Mouse (Mus musculus): ENCODE results near the gene Lcn10. TPM values are rescaled to one million over a fixed set of nuclear protein-coding genes. Genes with fewer than 3 reads are reported as not detected.
"Not testable (repeated sequence)": the region's sequence is repeated elsewhere in the genome, so short reads cannot be mapped to it uniquely, and the experiment has no call there.

Gene Lcn10
- not detected for total RNA-seq (2021)
- not detected in 2 replicates for polyA plus RNA-seq (2012; rRNA removed)
- long read RNA-seq: 0 reads

DNA sequence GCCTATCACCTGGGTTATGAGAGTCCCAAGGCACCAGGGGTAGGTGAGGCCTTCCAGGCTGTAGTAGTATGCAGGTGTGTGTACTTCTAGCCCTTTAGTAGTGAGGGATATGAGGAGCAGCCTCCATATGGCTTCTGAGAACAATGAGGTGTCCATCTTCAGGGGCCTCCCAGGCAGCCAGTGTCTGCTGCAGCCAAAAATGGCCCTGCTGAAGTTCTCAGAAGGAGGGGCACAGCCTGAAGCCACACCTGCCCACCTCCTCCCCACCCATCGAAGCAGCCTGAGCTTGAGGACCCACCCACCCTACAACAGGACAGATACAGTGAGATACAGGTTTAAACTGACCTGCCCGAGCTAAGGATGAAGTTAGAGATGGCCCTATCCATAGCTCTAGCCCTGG, at the start of gene Lcn10:
TSS of gene Lcn10 (plus strand) at position 301 of the 400 bp plus-strand sequence.
- DNase-seq: no peak

GRCm38 (mm10) chr2:25633616-25634015, 48.9 kb upstream of the Lcn10 start:
- DNase-seq: peak; percentile 80

DNA sequence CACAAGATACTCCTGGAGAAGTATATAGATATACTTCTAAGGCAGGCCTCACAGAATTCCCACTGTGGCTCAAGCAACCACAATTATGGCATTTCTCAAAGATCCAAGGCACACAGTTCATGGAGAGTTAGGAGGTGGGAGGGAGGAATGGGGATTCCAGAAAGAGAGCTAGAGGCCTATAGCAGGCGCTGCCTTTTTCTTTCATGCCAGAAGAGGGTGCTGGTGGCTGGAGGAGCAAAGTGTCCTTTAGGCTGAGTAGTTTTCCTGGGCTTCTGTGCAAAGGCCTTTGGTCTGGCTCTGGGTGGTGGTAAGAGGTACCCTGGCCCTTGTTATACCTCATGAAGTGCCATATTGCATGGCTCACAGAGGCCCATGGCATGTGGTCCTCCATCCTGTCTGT, 48.5 kb upstream of the Lcn10 start:
- peak; percentile 65 for DNase-seq

DNA sequence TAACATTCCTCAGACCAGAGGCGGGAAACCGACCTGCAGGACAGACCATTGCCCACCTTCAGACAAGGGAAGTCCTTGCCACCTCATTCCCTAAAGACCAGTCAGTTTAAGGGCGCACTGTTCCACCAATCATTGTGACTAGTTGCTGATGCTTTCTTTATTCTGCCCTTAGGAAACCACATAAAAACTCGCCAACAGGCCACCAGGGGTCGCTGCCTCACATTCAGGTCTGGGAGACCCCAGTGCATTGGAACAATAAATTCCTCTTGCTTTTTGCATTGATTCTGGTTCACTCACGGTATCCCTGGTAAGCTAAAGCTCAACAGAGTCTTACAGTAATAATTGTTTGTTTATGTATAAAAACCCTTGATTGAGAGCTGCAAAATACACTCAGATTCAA, 42.6 kb upstream of the Lcn10 start:
- no peak for DNase-seq

DNA sequence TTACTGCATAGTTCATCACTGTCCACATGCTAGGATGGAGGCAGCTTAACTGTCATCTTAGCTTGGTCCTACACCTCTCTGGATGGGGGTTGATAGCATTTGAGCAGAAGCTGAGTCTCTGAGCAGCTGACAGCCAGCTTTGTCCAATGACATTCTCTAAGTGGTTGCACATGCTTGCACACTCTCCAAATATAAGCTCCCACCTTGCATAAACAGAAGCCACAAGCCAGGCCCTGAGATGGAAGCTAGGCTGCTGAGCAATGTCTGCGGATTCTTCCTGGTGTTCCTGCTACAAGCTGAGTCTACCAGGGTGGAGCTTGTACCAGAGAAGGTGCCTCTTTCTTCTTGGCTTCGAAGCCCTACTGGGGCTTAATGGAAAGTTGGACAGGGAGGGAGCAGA, 29.6 kb upstream of the Lcn10 start, which contains the start of gene Lcn8:
TSS of gene Lcn8 (plus strand) at position 219 of the 400 bp plus-strand sequence.
- DNase-seq: no peak

DNA sequence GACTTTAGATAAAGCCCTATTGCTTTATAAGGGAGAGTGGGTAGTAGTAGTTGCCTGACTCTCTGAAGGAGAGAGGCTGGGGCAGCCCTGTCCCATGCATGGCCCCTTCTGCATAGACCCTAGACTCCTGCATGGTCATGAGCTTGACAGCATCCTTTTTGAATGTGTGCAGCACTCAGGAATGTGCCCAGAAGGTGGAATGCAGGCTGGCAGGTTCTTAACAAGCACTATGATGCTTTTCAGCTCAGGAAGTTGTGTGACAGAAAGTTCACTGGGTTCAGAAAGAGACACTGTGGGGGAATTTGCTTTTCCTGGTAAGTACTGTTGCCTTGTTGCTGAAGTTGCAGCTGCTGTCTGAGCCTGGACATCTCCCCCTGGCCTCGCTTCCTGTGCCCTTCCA, 28.0 kb upstream of the Lcn10 start:
- DNase-seq: no peak

- DNase-seq: no peak
Observed at GRCm38 (mm10) chr2:25656691-25657090, 25.8 kb upstream of the Lcn10 start.

GRCm38 (mm10) chr2:25657246-25657645, 25.3 kb upstream of the Lcn10 start:
- DNase-seq: peak; percentile 64

- no peak for DNase-seq
Observed at GRCm38 (mm10) chr2:25657652-25658051, 24.9 kb upstream of the Lcn10 start, which contains the start of gene Lcn5. Lcn5 (plus strand) TSS chr2:25657952.

GRCm38 (mm10) chr2:25660279-25660678, 22.2 kb upstream of the Lcn10 start:
- peak; percentile 61 for DNase-seq

DNA sequence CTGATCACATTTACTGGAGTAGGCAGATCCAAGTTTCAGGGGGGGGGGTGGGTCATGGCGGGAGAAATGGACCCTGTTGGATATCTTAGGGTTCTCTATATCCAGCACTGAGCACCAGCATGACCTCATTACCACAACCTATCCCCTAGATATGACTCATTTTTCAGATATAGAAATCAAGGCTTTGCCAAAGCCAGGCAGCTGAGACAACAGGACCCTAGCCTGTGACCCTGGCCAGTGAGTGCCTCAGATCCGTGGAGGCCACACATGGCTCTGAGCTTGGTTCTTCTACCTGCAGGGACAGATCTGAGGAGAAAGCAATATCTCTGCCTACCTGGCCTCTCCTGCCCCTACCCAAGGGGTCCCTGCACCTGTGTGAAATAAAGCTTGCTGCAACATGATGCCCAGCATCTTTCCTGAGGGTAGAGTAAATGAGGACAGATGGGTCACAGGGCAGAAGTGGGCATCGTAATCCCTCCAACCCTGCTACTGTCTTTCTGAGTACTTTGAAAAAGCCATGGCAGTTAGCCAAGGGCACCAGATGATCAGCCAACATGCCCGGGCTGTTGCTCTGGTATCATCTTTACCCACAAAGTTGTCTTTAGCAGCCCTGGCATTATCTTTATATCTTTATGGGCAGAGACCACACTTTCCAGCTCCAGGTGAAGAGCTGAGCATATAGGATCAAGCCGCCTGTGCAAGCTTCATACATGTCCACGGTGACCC, 21.1 kb upstream of the Lcn10 start:
- peak; percentile 54 for DNase-seq

DNA sequence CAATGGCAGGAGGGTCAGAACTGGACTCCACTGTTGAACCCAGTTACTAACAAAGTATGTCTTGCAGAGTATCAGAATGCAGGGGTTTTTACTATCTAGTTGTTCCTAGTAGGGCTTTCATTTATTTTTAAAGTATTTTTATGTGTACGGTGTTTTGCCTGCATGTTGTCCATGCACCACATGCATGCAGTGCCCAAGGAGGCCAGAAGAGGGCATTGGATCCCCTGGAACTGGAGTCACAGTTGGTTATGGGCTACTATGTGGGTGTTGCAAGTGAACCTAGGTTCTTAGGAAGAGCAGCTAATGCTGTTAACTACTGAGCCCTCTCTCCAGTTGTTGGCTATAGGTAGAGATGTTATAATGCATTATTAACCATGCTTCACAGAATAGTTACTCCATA, 19.0 kb upstream of the Lcn10 start:
- DNase-seq: peak; percentile 80

DNA sequence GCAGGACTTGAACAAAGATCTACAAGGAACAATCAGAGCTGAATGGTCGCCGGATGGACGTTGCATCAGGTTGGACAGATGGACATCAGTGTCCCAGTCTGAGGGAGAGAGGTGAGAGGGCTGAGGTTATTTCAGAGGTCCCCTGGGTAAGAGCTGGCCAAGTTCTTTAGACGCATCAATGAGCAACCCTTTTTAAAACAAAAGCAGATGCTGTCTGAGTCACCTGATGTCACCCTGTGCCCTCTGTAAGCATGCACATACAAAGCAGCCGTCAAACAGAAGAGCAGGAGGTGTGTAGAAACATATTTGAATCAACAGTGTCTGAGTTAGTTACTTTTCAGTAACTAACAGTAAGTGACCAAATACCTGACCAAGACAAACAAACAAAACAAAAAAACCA, 18.4 kb upstream of the Lcn10 start:
- DNase-seq: no peak

- DNase-seq: no peak
Observed at GRCm38 (mm10) chr2:25666516-25666915, 16.0 kb upstream of the Lcn10 start.

GRCm38 (mm10) chr2:25676486-25676885, 6.0 kb upstream of the Lcn10 start, which contains the start of gene Lcn6:
Lcn6 (plus strand) TSS chr2:25676786.
- DNase-seq: no peak

- no peak for DNase-seq
Observed at GRCm38 (mm10) chr2:25679559-25679958, 3.0 kb upstream of the Lcn10 start.

DNA sequence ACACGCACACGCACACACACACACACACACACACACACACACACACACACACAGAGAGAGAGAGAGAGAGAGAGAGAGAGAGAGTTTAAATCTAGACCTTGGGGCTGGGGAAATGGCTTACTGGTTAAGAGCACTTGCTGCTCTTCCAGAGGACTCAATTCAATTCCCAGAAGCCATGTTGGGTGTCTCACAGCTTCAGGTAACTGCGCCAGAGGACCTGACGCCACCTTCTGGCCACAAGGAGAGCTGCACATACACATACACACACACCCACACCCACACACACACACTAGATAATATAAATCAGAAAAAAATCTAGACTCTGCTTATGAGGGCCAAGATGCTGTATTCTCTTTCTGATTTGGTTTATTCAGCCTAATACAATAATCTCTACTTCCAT, 4.4 kb downstream of the Lcn10 start:
- no peak for DNase-seq

- peak; percentile 71 for DNase-seq
Observed at GRCm38 (mm10) chr2:25694605-25695004, 12.1 kb downstream of the Lcn10 start.

DNA sequence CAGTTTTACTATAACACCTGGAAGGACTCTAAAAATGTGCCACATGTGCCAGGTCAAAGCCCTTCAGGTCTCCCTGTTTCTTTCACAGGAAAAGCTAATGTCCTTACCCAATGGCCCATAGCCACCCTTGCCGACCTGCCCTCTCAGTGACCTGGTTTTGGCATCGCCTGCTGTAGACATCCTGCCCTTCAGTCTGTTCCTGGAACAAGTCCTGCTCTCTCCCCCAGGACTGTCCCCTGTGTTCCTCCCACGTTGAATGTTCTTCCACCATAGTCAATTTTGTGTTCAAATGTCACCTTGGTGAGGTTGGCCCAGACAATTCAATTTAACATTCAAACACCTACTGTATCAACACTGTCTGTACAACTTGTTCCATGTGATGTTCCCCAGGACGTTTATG, 14.4 kb downstream of the Lcn10 start:
- peak; percentile 51 for DNase-seq

DNA sequence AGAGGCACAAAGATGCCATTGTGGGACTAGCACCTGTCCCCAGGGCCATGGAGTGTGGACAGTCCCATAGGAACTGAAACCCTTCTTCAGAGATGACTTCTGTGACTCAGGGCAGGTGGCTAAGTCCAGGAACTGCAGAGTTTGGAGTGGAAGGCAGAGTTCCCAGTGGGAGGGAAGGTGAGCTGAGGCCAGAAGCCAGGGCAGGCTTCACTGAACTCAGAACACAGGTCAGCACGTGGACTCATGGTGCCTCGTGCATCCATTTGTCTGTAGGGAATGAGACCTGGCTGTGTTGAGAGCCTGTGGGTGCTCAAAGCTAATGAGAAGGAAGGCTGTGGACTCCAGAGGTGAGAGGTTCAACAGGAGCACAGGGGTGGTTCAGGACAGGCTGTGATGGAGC, 16.2 kb downstream of the Lcn10 start:
- no peak for DNase-seq

DNA sequence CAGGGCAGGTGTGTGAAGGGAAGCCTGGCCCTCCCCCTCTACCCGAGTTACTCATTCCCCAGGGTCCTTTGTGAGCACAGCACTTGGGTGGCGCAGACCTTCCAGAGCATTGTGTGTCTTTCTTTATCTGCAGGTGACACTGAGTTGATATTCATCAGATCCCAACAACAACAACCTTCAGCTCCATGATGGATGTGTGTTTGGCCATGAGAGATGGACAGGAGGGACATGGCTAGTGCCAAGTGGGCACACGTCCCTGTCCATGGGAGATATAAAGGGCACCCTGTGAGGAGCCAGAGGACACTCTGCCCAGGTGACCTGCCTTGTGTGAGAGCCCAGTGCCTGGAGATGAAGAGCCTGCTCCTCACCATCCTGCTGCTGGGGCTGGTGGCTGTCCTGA, 17.2 kb downstream of the Lcn10 start, which contains the start of gene Obp2a:
TSS of gene Obp2a (plus strand) at position 301 of the 400 bp plus-strand sequence.
- not testable (repeated sequence) for DNase-seq

DNA sequence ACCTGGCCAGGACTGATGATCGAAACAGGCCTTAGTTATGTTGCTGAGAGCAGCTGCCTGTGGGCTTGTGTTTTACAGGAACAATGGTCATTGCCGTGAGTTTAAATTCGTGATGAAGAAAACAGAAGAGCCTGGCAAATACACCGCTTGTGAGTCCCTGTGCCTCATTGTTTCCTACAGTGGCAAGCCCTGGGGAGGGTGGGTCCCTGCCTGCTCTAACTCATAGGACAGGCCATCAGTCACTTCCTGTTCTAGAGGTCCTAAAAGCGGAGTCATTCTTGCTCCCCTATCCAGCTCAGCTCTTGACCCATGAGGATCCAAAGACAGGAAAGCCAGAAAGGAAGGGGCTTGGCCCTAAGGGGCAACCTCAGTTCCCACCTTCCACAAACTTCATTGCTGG, 18.5 kb downstream of the Lcn10 start:
- no peak for DNase-seq

- peak; percentile 35 for DNase-seq
Observed at GRCm38 (mm10) chr2:25703706-25704105, 21.2 kb downstream of the Lcn10 start.
